Mouse (Mus musculus): Measurements from ENCODE around the gene Abhd2.

DNA sequence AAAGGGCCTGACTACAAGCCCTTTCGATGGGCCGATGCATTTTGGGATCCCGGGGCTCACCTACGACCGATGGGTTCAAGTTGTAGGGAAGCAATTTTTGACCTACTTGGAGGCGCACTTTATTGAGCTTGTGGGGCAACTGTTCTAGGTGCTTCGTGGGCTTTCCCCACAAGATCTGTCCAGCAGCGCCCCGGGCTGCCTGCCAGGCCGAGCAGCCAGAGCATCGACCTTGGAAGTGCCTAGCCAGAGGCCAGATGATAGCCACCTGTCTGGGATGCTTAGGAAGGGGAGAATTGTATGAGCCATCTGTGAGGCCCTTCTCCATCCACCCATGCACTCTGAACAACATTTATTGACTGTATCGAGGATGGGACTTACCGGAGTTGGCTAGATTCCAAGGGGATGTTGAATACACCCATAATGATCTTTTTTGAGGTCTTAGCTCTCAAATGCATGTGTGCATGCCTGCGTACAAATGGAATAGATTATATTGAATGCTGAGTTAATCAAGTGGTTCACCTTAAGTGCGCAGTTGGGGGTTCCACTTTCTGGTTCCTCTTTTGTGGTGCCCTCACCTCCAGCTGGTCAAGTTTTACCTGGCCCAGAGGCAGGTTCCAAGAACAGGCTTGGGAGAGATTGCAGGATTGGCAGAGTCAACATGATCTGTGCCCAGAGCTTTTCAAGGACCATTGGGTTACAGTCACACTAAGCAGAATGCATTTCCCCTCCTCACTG lies 906 bp downstream of the Abhd2 start:
- TF ChIP-seq POLR2A (IDR thresholded peaks at IDR 0.05; ENCODE audit: insufficient read depth, low read length), result no peak
- no peak for TF ChIP-seq EP300 (IDR thresholded peaks at IDR 0.05; ENCODE audit: insufficient read depth, low read depth, low read length)
